Mouse (Mus musculus): ENCODE results near the gene Golm1.

GRCm38 (mm10) chr13:59710230-59710629 lies 34.6 kb upstream of the Golm1 start, which contains the start of gene Spata31d1a:
- TF ChIP-seq CTCF (IDR thresholded peaks at IDR 0.05; ENCODE audit: low read depth) (no peak), EP300 (IDR thresholded peaks at IDR 0.05; ENCODE audit: low read depth) (no peak)

Measured in liver, embryonic 14.5 days (tissue).